In genomic region chr10:45066131-45066930, GRCm38 (mm10) we compare ENCODE assay signal across 8 mouse cellular contexts. TPM values are rescaled to one million over a fixed set of nuclear protein-coding genes. Genes with fewer than 3 reads are reported as not detected.
DNase-seq lines count a peak whose midpoint lies in the region; ATAC-seq and TF ChIP-seq lines count a peak whose summit lies in the region.

No protein-coding gene starts in this region.

- no peaks in the 10 kb centered on the region for H3K9me3 ChIP-seq in heart, embryonic 10.5 days
- H3K9me3 ChIP-seq in heart, embryonic 16.5 days (replicated peaks; ENCODE audit: control insufficient read depth, low read length) = no peaks in the 10 kb centered on the region

- H3K79me2 ChIP-seq in C2C12 (ENCODE audit: control insufficient read depth, insufficient read depth) (peaks cover 50% of the 10 kb centered on the region), macrophage (ENCODE audit: inconsistent target) (peaks cover 39% of the 10 kb centered on the region)

- H3K36me3 ChIP-seq in heart, embryonic 10.5 days = no peaks in the 10 kb centered on the region
- H3K36me3 ChIP-seq in C2C12 (ENCODE audit: control insufficient read depth, insufficient read depth) (peaks cover 5% of the 10 kb centered on the region), macrophage (ENCODE audit: inconsistent target) (no peaks in the 10 kb centered on the region)
- no peaks in the 10 kb centered on the region for H3K36me3 ChIP-seq in heart, embryonic 16.5 days (ENCODE audit: control insufficient read depth, insufficient read depth)

- H3K4me2 ChIP-seq in heart, embryonic 16.5 days (ENCODE audit: low read depth, low read length) = peak overlapping the region; percentile 92

- peak overlapping the region; percentile 81 for H3ac ChIP-seq in C2C12 (ENCODE audit: control insufficient read depth, insufficient read length, low read depth)

- DNase-seq in heart, embryonic 10.5 days (ENCODE audit: low spot score) = no peak
- no peak for DNase-seq in heart, adult 9 months (ENCODE audit: low spot score in 2 of 2)
- DNase-seq in thymus, postnatal 0 days (ENCODE audit: low spot score) = peak; percentile 30

- H3K4me1 ChIP-seq in heart, embryonic 10.5 days = peaks cover 35% of the 10 kb centered on the region
- 0 out of 2 replicates have a peak, but pooled peaks cover 4% of the 10 kb centered on the region for H3K4me1 ChIP-seq in brown adipose tissue, adult 24 weeks (ENCODE audit: control insufficient read depth, insufficient read depth, insufficient read length, low read length)
- peaks cover 39% of the 10 kb centered on the region for H3K4me1 ChIP-seq in heart, embryonic 16.5 days (ENCODE audit: control insufficient read depth, insufficient read depth, low read length)

- WGBS in heart, embryonic 10.5 days = 9% methylated on average over 12 of the region's 12 CpGs
- WGBS in heart, embryonic 16.5 days = 12% methylated on average over 12 of the region's 12 CpGs
- 21% methylated on average over 12 of the region's 12 CpGs for WGBS in macrophage (ENCODE audit: missing documents)

- peaks cover 41% of the 10 kb centered on the region for H3K79me3 ChIP-seq in C2C12 (ENCODE audit: low read depth)

- H3K9ac ChIP-seq in heart, embryonic 16.5 days (ENCODE audit: low read length) = peak overlapping the region; percentile 97

- peak overlapping the region; percentile 98 for H3K27ac ChIP-seq in heart, embryonic 10.5 days
- H3K27ac ChIP-seq in brown adipose tissue, adult 24 weeks (replicated peaks; ENCODE audit: low read depth, low read length) = peak overlapping the region; percentile 46
- peak overlapping the region; percentile 87 for H3K27ac ChIP-seq in heart, embryonic 16.5 days (ENCODE audit: low read length)
- peak overlapping the region; percentile 35; the same call in 1 of the 2 replicates for H3K27ac ChIP-seq in macrophage

- no peak for TF ChIP-seq CTCF in C2C12 (IDR thresholded peaks at IDR 0.05; ENCODE audit: control insufficient read depth, insufficient read depth, insufficient read length)

- no peaks in the 10 kb centered on the region for H3K27me3 ChIP-seq in heart, embryonic 10.5 days (ENCODE audit: insufficient read depth, poor library complexity, severe bottlenecking)
- no peaks in the 10 kb centered on the region for H3K27me3 ChIP-seq in C2C12 (ENCODE audit: control insufficient read depth, insufficient read depth, insufficient read length)
- no peaks in the 10 kb centered on the region for H3K27me3 ChIP-seq in heart, embryonic 16.5 days (ENCODE audit: control insufficient read depth, insufficient read depth, low read length)

- ATAC-seq in heart, embryonic 16.5 days (replicated peaks; ENCODE audit: extremely low read depth, insufficient read depth, low FRiP score) = no peak
- no peak for ATAC-seq in erythroid progenitor cell, adult 5-6 weeks (replicated peaks; ENCODE audit: low FRiP score, poor library complexity, severe bottlenecking)

- peak overlapping the region; percentile 99 for H3K4me3 ChIP-seq in heart, embryonic 10.5 days
- H3K4me3 ChIP-seq in C2C12 (ENCODE audit: insufficient read depth, poor library complexity, severe bottlenecking) (peak overlapping the region; percentile 98), macrophage (ENCODE audit: inconsistent target) (peak overlapping the region; percentile 50)
- peak overlapping the region; percentile 86 for H3K4me3 ChIP-seq in brown adipose tissue, adult 24 weeks (ENCODE audit: insufficient read depth, low read depth, low read length)
- H3K4me3 ChIP-seq in heart, embryonic 16.5 days (ENCODE audit: low read length) = peak overlapping the region; percentile 99

TF ChIP-seq in C2C12, 6 proteins besides CTCF, POLR2A, EP300 and RAD21:
- no peak for TF ChIP-seq MYOD1 (IDR thresholded peaks at IDR 0.05; ENCODE audit: control insufficient read depth, insufficient read length, low read depth)
- no peak for TF ChIP-seq MYOG (IDR thresholded peaks at IDR 0.05; ENCODE audit: control insufficient read depth, extremely low read depth, insufficient read length)
- TF ChIP-seq CEBPB (IDR thresholded peaks at IDR 0.05; ENCODE audit: low read depth) = no peak
- TF ChIP-seq FOSL1 (IDR thresholded peaks at IDR 0.05; ENCODE audit: insufficient read depth, low read length, poor library complexity, severe bottlenecking) = no peak
- TF ChIP-seq USF1 (IDR thresholded peaks at IDR 0.05; ENCODE audit: low read depth) = no peak

RNA-seq across cellular contexts. Expression of gene Prep, which starts 0.7 kb away (rescaled TPM):
- 30.5 and 32.5 TPM in 2 replicates for polyA plus RNA-seq in heart, embryonic 10.5 days (2016; fragmentation: Nextera tagmentation; extraction: Ambion mirVana)
- polyA plus RNA-seq in C2C12 (2012; fragmentation: generic; extraction: Trizol) (49.2 TPM), macrophage (2018) (5.3 to 12.0 TPM (median 7.5 TPM) in 3 replicates)
- 3.6 and 4.0 TPM in 2 replicates for polyA plus RNA-seq in brown adipose tissue, adult 24 weeks (2012; ENCODE audit: insufficient read depth, insufficient read length, missing spikeins)
- polyA plus RNA-seq in heart, embryonic 16.5 days (2015; fragmentation: Nextera tagmentation; extraction: Ambion mirVana) = 26.3 and 28.4 TPM in 2 replicates
- 1 to 10 TPM; 1.1 to 7.1 (median 4.7) TPM for total RNA-seq in macrophage (2018; cell fraction: chromatin; rRNA removed)
- total RNA-seq in macrophage (2018; cell fraction: cytosol; rRNA removed) = 1 to 10 TPM; 3.5 to 6.9 (median 5.3) TPM
- 1 to 10 TPM; 1.8 to 8.8 (median 4.0) TPM for total RNA-seq in macrophage (2018; cell fraction: nucleus; rRNA removed)
- 18.1 and 18.7 TPM in 2 replicates for polyA plus RNA-seq in thymus, postnatal 0 days (2015; fragmentation: Nextera tagmentation; extraction: Ambion mirVana)
- 1.1 and 2.9 TPM in 2 replicates for total RNA-seq in erythroid progenitor cell, adult 5-6 weeks (2015; ENCODE audit: low replicate concordance)
- total RNA-seq in erythroid progenitor cell, adult 5-6 weeks (2017; ENCODE audit: low replicate concordance) = 1.8 and 2.3 TPM in 2 replicates

Comparison
In these comparisons a context has a peak if more than half of its experiments do, and no peak if none do; other contexts are left out.
1. H3K27ac ChIP-seq: peak in every context shown above with its lines; median percentile 98 in heart, embryonic 10.5 days; 87 in heart, embryonic 16.5 days; 46 in brown adipose tissue, adult 24 weeks; 35 in macrophage.